Mouse (Mus musculus) stomach, postnatal 0 days (tissue): ENCODE measurements around the gene Abca13. TPM values are rescaled to one million over a fixed set of nuclear protein-coding genes. Genes with fewer than 3 reads are reported as not detected.
"Not testable (repeated sequence)": the region's sequence is repeated elsewhere in the genome, so short reads cannot be mapped to it uniquely, and the experiment has no call there.

Experiments used
- ATAC-seq: fragments of 200-750 bp; cut with Nextera tagmentation; 2 replicates; pipeline ENCODE4 v1.8.0; 2017; ENCODE audit not compliant: low FRiP score, low TSS enrichment
- DNase-seq: peaks from one replicate; pipeline ENCODE4 v3.0.0-alpha.2; 2016; ENCODE audit warnings: low spot score
- H3K27ac ChIP-seq: fragments of 300-500 bp; sonication (generic); replicated peaks from 2 replicates; pipeline ENCODE4 v1.5.1; 2014; ENCODE audit warnings: mild to moderate bottlenecking, control low read depth
- H3K27me3 ChIP-seq: fragments of 300-500 bp; sonication (generic); 2 replicates; pipeline ENCODE4 v1.6.1; 2014; ENCODE audit warnings: low read length; ENCODE audit not compliant: control insufficient read depth, insufficient read depth
- H3K36me3 ChIP-seq: fragments of 300-500 bp; sonication (generic); 2 replicates; pipeline ENCODE4 v1.6.1; 2014; ENCODE audit warnings: low read length, mixed read lengths; ENCODE audit not compliant: control insufficient read depth, insufficient read depth
- H3K4me1 ChIP-seq: fragments of 300-500 bp; sonication (generic); replicated peaks from 2 replicates; pipeline ENCODE4 v1.6.1; 2014; ENCODE audit warnings: antibody characterized with exemption; ENCODE audit not compliant: control insufficient read depth, insufficient read depth
- H3K4me2 ChIP-seq: fragments of 300-500 bp; sonication (generic); replicated peaks from 2 replicates; pipeline ENCODE4 v1.6.1; 2014; ENCODE audit warnings: low read depth, mild to moderate bottlenecking, control low read depth, moderate library complexity
- H3K4me3 ChIP-seq: fragments of 300-500 bp; sonication (generic); 2 replicates; pipeline ENCODE4 v1.5.1; 2014; ENCODE audit warnings: low read depth, low read length, control low read depth
- H3K9ac ChIP-seq: fragments of 300-500 bp; sonication (generic); 2 replicates; pipeline ENCODE4 v1.6.1; 2014; ENCODE audit warnings: mild to moderate bottlenecking, low read length, control low read depth, mixed read lengths
- H3K9me3 ChIP-seq: fragments of 300-500 bp; sonication (generic); 2 replicates; pipeline ENCODE4 v1.6.1; 2016; ENCODE audit warnings: low read length; ENCODE audit not compliant: control insufficient read depth
- CTCF ChIP-seq: IDR thresholded peaks from 2 replicates; pipeline ENCODE4 v1.5.1; 2016; ENCODE audit warnings: antibody characterized with exemption, low read depth, mild to moderate bottlenecking, moderate library complexity
- EP300 ChIP-seq: optimal IDR thresholded peaks from 2 replicates; pipeline ENCODE3; 2016; ENCODE audit warnings: antibody characterized with exemption
- WGBS: fragments of 180-500 bp; shearing (Covaris S2); extraction: QIAGEN DNeasy Blood & Tissue Kit; methylation state at CpG from one replicate; pipeline ENCODE4 v1.1.7; 2014; 5-methylcytosine and 5-hydroxymethylcytosine counted together
- polyA plus RNA-seq: library from polyadenylated mRNA; unstranded; fragments of >200 nt; fragmentation: Nextera tagmentation; extraction: Ambion mirVana; gene quantifications from 2 replicates; pipeline ENCODE4 v1.2.1, GENCODE M21; 2015

Abca13 gene
- polyA plus RNA-seq, 1 experiment from 2014 or later: 0.01 TPM

DNA sequence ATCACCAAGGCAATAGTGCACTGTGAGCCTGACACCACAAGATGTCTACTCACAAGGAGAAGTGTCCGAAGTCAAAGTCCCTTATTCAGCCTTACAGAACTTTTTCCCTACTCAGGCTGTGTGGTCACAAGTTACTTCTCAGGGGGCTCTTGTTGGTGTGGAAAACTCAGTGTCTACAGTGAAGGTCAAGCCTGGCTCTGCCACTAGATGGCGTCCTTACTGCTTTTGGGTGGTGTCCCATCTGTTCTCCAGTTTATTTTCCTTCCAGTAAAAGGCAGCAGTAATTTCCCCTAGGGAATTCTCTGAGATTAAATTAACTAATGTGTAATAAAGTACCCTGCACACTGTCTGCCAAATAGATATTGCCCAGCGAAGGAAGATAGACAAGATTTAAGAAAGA is 156.0 kb downstream of the Abca13 start:
- 39% methylated on average over 3 of the region's 3 CpGs for WGBS
- Histone ChIP-seq H3K4me1 (no peaks in the 10 kb centered on the region), H3K9ac (no peak overlapping the region), H3K27ac (no peak overlapping the region), H3K9me3 (no peaks in the 10 kb centered on the region), H3K4me3 (no peak overlapping the region), H3K36me3 (no peaks in the 10 kb centered on the region), H3K27me3 (no peaks in the 10 kb centered on the region), H3K4me2 (no peak overlapping the region)
- ATAC-seq: no peak
- DNase-seq: peak; percentile 22
- TF ChIP-seq CTCF (peak; percentile 64), EP300 (no peak)

DNA sequence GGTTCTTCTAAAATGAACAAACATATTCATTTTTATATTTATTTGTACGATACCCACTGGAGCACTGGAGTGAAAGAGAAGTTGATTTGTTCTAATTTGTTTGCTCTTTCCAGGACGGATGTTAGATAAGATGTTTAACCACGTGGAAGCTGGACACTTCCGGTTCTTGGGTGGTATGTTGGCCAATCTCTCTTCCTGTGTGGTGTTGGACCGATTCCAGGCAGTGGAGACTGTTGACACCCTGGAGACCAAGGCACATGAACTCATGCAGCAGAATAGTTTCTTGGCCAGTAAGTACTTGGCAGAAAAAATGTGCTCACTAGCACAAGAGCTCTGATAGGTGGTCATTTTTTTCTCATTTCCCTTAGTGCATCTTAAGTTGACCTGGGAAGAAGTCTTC is 181.4 kb downstream of the Abca13 start:
- Histone ChIP-seq H3K9me3 (no peaks in the 10 kb centered on the region), H3K4me3 (no peak overlapping the region), H3K36me3 (no peaks in the 10 kb centered on the region), H3K9ac (no peak overlapping the region), H3K27me3 (no peaks in the 10 kb centered on the region), H3K4me1 (no peaks in the 10 kb centered on the region), H3K4me2 (no peak overlapping the region), H3K27ac (no peak overlapping the region)
- whole genome bisulfite sequencing: 44% methylated on average over 5 of the region's 5 CpGs
- TF ChIP-seq CTCF: no peak
- TF ChIP-seq EP300: no peak
- DNase-seq: no peak
- ATAC-seq: no peak

DNA sequence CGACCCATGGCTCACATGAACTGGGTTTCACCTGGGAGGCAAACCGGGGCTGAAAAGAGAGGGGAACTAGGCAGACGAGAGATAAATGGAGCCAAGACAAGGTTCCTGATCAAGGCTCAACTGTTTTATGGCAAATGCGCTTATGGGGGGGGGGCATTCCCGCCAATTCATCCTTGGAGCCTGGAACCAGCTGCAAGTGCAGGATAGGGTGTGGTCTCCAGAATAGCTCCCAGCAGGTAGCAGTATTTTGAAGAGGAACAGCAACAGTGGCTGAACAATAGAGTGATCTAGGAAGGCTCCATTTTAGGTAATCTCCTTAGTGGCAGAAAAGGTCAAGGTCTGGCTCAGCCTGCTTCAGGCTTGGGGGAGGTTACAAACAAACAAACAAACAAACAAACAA is 182.7 kb downstream of the Abca13 start:
- not testable (repeated sequence) for H3K27me3 ChIP-seq, ATAC-seq, H3K27ac ChIP-seq, H3K9me3 ChIP-seq, H3K4me2 ChIP-seq, H3K36me3 ChIP-seq, H3K4me1 ChIP-seq, H3K9ac ChIP-seq, H3K4me3 ChIP-seq, DNase-seq
- 80% methylated on average over 5 of the region's 5 CpGs for whole genome bisulfite sequencing

DNA sequence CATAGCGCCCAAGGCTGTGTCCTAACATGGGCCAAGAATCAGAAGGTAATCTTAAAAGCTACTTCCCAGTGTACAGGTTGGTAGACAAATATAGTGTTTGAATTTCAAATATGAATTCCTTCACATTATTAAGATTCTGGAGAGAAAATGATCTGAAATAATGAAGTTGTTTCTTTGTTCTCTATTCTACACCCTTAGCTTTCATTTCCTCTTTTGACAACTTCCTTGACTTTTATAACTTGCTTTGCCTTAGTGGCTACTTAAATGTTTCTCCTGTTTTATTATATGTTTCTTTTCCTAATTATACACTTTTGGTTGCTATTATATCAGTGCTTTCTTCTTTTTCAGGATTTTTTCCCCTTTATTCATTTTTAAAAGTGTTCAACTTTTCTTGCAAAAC is 196.8 kb downstream of the Abca13 start:
- H3K27me3 ChIP-seq: no peaks in the 10 kb centered on the region
- no peak for ATAC-seq
- no peak for DNase-seq
- H3K9ac ChIP-seq: no peak overlapping the region
- no peaks in the 10 kb centered on the region for H3K9me3 ChIP-seq
- no peaks in the 10 kb centered on the region for H3K36me3 ChIP-seq
- no peak overlapping the region for H3K27ac ChIP-seq
- no peak overlapping the region for H3K4me2 ChIP-seq
- H3K4me1 ChIP-seq: no peaks in the 10 kb centered on the region
- 78% methylated on average over 1 of the region's 1 CpGs for WGBS
- no peak for TF ChIP-seq CTCF
- TF ChIP-seq EP300: no peak
- H3K4me3 ChIP-seq: no peak overlapping the region

DNA sequence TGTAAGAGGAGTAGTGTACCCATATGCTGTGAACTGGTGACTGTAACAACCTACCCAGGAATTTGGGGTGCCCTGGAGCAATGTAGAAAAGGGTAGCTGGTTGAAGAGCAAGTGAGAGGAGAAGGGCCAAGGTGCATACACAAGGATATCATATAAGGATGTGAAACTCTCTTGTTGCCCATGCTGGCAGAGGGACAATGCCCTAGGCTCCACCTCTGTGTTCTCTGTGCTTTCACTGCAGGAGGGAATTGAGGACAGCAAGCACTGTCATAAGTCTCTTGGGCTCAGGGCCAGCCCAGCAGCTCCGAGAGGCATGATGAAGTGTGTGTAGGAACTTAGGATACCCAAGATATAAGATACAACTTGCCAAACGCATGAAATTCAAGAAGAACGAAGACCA is 225.2 kb downstream of the Abca13 start:
- Histone ChIP-seq H3K4me1 (no peaks in the 10 kb centered on the region), H3K4me3 (no peak overlapping the region), H3K36me3 (no peaks in the 10 kb centered on the region), H3K27ac (no peak overlapping the region), H3K27me3 (no peaks in the 10 kb centered on the region), H3K4me2 (no peak overlapping the region), H3K9me3 (no peaks in the 10 kb centered on the region), H3K9ac (no peak overlapping the region)
- DNase-seq: no peak
- TF ChIP-seq EP300 (no peak), CTCF (no peak)
- no peak for ATAC-seq
- WGBS: 81% methylated on average over 3 of the region's 3 CpGs

DNA sequence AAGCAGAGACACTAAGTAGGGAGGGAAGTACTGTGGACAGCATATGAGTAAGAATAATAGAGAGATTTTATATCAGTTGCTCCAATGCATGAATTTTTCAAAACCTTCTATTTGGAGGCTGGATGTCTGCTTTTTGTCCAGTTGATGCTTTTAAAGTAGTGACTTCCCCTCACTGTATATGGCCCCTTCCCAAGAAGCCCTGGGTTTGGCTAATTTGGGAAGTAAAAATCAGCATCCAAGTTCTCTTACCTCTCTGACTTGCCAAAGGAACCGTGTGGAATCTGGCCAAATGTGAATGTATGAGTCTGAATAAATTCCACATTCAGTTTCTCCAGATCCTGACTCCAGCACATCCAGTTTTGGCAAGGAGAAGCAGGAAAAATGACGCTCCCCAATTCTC is 228.5 kb downstream of the Abca13 start:
- H3K36me3 ChIP-seq: no peaks in the 10 kb centered on the region
- H3K4me3 ChIP-seq: no peak overlapping the region
- H3K9me3 ChIP-seq: no peaks in the 10 kb centered on the region
- no peak for TF ChIP-seq CTCF
- TF ChIP-seq EP300: no peak
- H3K9ac ChIP-seq: no peak overlapping the region
- WGBS: 28% methylated on average over 2 of the region's 2 CpGs
- no peaks in the 10 kb centered on the region for H3K27me3 ChIP-seq
- no peak for ATAC-seq
- H3K4me2 ChIP-seq: no peak overlapping the region
- no peak overlapping the region for H3K27ac ChIP-seq
- H3K4me1 ChIP-seq: no peaks in the 10 kb centered on the region
- no peak for DNase-seq
